Mouse (Mus musculus) A20 (cell line): ENCODE measurements around the gene Rpgrip1l.

Experiments
- DNase-seq: peaks from one replicate; pipeline ENCODE4 v3.0.0-alpha.2; 2011; ENCODE audit warnings: low read depth, low spot score

The Rpgrip1l gene

DNA sequence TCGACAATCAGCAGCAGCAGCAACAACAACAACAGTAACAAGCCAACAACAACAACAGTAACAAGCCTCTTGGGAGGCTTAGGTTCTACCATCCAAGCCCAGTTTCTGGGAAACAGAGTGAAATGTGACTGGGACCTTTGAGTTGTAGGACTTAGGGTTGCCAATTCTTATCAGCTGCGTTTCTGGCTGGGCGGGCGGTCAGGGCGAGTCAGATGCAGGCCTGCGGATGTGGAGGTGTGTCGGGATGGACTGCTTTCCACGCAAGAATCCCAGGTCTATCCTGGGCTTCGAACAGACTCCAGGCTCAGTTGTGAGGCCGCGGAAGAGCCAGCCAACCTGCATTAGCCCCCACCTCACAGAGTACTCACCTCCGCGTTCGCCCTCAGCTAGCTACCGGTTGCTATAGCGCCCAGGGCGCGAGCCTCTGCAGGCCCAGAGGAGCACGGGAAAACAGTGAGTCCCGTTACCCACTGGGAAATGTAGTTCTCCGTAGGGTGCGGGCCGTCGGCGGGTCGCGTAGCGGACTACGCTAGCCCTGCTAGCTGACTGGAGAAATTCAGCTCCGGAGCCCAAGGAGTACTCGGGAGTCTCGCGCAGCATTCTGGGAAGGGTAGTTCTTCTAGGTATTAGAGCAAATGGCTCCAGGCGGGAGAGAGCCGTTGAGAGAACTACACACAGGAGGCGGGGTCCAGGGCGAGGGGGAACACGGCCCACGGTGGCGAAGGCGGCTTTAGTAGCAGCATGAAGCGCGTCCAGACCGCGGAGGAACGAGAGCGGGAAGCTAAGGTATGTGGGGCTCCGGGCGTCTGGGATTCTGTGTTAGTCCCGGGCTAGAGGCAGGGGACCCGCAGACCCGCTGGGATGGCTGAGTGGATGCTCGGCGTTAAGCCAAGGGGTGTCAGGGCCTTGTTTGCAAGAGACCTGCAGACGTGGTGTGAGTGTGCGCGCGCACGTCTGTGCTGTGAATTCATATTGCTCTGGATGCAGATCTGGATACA is at the start of gene Rpgrip1l, which contains the start of gene Fto:
TSS of gene Rpgrip1l (minus strand) at position 428 of the 998 bp plus-strand sequence.
TSS of gene Fto (plus strand) at position 691 of the 998 bp plus-strand sequence.
- DNase-seq = peak; percentile 98

DNA sequence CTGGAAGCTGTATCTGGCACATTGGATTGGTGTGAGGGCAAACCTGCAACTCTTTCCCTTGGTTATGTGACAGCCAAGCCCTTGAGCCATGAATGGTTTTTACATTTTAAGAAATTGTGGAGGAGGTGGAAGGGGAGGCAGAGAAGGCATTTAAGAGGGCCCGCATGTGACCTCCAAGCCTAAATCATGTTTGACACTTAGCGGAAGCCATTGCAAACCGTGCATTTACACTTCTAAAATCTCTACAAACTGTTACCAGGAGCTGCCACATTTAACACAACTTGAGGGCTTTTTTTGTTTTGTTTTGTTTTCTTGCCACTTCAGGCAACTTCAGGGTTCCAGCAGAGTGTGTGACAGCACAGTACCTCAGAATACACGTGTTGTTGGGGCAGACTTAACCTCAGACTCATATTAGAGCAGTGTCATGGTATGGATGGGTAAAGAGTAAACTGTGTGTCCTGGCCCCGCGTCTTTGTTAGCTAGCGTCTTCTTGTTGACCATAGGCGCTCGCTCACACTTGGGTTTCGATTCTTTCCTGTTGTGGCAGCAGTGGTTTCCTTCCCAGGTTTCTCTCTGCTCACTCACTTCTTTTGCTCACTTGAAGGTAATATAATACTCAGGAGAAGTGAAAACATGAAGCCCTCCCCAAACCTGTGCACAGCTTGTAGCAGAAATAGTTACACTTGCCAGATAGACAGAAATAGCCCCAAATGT is 47.7 kb upstream of the Rpgrip1l start:
- DNase-seq = no peak

DNA sequence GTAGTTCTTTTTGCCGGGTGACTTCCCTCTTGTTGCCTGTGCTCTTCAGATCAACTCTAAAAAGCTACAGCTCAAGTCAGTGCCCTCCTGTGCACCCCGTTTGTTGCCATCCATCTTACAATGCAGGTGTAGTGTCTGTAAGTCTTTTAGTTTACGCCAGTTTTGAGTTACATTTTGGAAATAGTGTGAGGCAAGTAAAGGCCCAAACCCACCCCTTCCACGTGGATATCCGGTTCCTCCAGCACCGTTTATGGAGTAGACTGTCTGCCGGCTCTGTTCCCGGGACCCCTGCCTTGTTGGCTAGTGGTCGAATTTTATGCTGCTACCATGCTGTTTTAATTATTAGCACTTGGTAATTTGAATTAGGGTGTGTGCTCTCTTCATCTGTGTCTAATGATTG is 46.4 kb upstream of the Rpgrip1l start:
- no peak for DNase-seq

DNA sequence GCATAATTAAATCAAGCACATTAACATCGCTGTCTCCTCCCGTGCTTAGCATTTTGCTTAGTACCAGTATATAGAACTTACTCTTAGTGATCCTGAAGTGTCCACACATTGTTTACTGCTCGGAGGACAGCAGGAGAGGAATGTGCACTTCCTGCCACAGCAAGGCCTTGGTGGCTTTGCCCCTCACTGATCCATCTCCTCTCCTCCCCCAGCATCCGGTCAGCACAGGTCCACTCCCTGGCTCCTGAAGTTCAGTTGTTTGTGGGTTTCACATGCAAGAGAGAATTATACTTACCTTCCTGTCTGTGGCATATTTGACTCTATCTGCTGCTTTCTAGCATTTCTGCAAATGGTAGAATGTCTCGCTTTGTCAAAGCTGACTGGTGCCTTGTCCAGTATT is 45.0 kb upstream of the Rpgrip1l start:
- no peak for DNase-seq

DNA sequence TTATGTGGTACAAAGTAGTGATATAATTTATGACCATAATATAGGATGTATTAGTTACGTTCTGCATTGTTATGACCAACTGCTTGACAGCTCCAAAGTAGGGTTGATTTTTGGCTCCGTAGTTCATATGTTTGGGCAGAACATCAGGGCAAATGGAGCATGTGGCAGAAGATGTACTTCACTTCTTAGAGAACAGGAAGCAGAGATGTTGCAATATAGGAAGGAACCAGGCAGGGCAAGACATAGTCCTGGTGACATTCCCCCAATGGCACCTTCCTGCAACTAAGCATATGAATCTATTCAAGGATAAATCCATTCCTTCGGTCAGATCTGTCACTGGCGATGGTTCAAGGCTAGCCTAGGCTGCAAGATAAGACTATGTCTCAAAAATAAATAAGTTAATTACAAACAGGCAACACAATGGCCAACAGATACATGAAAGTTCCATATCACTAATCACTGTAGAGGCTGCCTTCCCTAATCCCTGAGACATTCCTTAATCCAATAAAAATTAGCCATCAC is 44.5 kb upstream of the Rpgrip1l start:
- no peak for DNase-seq

DNA sequence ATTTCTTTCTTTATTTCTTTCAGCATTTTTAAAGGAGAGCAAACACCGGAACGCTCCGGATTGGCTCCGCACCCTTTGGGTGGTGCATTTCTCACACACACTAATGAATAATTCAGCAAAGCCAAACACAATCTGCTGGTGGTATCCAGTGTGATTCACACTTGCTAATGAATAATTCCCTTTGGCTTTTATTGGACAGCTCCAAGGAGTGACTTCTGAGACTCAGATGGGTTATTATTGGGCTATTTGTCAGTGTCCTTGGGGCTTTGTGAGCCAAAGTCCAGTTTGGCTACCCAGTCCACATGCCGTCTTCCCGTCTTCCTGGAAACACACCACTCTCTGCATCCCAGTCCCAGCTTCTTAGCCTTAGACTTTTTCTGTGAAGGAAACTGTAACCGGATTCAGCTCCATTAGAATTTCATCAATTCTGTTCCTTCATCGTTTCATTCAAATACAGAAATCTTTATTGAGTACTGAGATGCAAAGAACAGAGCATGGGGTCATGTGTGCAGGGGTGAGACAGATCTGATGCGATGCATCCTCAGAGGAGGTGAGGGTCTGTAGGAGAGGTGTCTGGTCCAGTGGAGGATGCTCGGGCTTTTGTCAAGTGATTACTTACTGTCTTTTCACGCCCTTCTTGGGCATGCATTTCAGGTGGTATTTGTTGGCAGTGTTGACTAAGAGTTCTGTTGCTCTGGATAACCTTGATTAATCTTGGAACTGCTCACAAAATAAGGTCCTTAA is 43.1 kb upstream of the Rpgrip1l start:
- no peak for DNase-seq

DNA sequence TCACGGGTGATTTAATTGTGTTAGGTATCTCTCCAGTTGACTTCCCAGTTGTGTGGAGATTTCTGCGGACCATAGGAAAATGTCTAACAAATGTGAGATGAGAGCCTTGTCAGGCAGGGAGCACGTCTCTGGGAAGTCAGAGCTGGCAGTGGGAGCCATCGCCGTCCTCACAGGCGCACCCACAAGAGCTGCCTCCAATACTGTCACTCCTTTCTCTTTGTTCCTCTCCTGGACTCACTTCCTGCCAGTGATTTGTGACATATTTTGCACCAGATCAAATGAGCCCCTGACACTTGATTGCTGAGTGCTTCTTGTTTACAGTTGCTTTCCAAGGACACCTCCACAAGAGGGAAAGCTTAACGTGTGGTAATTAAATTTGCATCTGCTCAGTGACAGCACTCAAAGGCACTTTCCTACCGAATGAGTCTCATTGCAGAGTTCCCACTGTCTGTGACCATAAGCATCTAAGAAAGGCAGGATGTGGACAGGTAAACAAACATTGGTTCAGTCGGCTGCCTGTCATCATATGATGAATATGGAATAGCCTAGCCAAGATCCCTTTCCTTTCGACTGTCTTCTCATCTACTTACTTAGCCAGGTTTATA is 42.3 kb upstream of the Rpgrip1l start:
- no peak for DNase-seq

DNA sequence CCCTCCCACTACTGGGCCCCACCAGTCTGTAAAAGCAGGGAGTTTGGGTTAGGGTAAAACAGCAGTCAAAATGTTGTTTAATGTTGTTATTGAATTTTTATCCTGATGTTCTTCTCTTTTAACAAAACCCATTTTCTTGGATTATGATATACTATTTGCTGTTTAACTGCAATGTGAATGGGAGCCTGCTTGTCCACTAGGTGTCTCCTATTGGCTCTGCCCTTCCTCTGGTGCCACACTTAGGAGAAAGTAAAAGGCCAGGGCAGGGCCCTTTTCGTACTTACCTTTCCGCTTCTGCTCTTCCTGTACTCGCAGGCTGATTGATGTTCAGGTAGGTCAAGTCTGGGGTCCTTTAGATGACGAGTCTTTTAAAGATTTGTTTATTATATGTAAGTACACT is 40.8 kb upstream of the Rpgrip1l start:
- DNase-seq = peak; percentile 25

DNA sequence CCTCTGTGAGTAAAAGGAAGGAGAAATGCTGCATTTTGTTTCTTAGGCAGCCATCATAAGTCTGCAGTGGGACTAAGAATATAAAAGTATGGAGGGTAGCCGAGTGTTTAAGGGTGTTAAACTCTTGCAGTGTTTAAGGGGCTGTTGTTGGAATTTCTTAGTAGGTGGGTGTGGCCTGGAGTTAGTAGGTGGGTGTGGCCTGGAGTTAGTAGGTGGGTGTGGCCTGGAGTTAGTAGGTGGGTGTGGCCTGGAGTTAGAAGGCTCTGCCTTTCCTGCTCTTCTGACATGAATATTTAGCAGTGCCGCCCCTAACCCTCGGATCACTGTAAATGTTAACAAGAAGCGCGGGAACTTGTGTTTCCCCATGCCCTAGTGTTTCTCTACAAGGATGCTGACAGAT is 40.0 kb upstream of the Rpgrip1l start:
- DNase-seq = no peak

DNA sequence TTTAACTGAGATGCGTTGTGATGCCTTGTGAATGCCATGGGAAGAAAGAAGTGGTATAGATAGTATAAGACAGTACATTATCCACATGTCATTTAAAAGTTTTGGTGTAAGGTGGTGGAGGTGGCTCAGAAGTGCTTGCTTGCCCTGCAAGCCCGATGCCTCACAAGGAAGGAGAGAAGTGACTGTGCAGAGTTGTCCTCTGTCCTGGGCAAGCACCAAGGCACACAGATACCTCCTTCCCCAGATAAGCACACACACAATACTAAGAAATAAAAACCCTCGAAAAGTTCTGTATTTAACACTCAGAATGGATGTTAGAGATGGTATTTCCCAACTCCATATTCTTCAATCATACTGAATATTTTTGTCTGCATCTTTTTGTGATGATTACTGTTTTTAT is 39.5 kb upstream of the Rpgrip1l start:
- DNase-seq = no peak

DNA sequence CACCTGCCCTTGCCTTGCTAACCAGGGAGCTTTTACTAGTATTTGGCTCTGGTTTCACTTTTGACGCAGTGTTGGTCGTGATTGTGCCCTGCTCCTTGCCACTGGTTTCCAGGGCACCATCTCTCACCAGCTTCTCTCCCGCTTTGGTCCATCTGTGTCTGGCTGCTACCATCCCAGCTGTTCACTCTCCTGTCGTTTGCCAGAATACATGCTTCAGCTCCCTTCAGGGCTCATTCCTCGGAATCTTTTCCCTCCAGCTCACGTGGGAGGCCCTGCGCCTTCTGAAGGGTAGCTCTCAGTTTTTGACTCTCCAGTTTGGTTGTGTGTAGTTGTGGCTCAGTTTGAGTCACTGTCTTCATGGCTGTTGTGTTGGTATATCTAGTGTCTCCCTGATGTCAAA is 37.6 kb upstream of the Rpgrip1l start:
- no peak for DNase-seq

DNA sequence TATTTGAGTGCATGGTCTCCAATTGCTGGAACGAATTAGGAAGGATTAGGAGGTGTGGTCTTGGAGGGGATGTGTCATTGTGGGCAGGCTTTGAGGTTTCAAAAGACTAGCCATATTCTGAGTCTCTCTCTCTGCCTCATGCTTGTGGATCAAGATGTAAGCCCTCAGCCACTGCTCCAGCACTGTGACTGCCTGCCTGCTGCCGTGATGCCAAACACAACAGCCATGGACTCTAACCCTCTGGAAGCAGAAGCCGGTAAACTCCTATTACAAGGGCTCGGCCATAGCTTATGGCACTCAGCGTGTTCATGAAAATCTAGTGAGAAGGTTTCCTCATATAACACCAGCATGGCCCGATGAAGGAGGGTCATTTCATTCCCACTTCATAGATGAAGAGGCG is 36.8 kb upstream of the Rpgrip1l start:
- no peak for DNase-seq

DNA sequence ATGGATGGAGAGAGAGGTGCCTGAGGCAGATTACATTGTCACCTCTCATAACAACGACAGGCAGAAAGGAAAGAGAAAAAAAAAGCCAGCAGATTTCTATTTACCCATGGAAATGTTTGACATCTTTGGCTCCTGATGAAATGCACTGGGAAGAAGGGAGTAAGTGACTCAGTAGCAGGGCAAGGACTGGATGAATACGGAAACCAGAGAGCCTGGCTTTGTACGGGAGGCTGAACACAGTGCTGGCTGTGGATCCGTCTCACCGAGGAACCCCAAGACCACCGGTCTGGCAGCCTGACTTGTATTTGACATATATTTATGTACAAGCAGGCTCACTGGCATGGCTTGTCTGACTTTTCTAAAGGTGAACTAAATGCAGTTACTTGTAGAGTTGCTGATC is 34.5 kb upstream of the Rpgrip1l start:
- no peak for DNase-seq

DNA sequence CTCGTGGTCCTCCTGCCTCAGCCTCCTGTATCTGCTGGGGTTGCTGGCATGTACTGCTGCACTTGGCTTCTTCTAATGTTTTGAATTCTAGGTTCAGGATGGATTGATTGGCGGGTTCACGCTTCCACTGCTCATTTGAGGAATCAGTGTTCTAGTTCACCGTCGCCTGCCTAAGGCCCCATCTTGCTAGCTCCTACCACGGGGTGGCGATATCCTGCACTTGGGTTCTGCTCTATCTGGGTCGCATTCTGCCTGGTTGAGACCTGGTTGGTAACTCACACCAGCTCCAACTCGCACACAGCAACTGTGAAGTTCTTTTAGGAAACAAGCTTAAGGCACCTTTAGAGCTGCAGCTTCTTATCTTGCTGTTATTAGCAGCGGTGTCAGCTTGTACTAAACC is 34.1 kb upstream of the Rpgrip1l start:
- DNase-seq = no peak

DNA sequence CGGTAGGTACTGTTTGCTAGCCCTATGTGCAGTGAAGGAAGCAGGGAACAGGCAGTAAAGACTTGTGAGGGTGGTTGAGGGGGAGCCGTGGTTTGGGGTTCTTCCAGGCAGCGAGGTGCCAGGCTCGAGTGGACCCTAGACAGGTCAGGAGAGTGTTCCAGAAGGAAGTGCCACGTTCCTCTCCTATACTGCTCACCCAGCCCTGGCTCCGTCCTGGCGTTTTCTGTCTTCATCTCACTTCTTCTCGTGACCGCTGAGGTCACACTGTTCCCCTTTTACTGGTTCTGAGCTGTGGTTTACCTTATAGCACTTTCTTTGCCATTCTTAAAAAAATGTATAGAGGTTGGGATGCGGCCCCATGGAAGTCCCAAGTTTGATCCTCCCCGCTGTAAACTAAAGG is 31.6 kb upstream of the Rpgrip1l start:
- DNase-seq = no peak

DNA sequence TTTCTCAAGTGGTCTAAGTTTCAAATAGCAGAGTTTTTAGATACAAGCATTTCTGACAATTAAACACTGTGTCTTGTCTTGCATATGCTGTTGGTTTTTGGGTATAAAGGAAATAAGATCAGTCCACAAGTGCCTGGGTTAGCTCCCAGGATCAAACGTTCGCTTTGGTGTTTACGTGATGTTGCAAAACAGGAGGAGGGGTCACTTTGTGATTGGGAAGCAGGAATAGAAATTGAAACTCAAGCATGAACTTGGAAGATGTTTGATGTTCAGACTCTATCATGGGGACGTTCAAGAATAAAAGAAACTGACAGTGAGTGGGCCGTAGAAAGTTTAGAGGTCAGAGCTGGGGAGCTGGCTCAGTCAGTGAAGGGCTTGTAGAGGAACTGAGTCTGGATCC is 29.7 kb upstream of the Rpgrip1l start:
- DNase-seq = no peak

DNA sequence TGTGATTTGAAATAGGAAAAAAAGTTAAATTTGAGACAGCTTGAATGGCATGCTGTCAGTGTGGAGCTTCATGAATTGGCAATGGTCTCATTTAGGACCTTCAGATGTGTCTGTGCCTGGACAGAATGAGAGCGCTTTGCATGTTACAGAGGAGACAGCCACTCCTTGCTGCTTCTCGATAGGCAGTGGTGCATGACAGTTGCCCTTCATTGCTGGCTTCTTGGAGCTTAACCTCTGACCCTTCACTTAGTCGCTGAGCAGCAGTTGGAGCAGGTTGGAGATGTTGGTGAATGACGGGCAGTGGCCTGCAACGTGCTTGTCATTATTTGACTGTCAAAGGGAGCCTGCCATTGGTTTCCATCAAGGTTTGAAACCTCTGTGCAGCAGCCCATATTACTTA is 29.1 kb upstream of the Rpgrip1l start:
- DNase-seq = peak; percentile 10

DNA sequence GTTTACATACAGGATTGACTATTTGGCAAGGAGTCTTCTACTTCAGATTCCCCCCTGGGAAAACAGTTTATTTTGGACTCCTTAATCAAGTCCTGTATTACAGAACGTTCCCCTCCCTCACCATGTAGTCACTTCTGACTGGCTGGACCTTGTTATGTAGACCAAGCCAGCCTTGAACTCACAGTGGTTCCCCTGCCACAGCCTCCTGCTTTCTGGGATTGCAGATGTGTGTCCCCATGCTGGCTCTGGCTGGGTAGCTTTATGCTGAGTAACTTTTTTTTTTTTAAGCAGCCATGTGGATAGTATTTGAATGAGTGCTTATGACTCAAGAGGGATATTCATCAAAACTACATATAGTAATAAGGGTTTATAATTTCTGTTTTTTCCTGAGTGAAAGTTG is 27.7 kb upstream of the Rpgrip1l start:
- no peak for DNase-seq

DNA sequence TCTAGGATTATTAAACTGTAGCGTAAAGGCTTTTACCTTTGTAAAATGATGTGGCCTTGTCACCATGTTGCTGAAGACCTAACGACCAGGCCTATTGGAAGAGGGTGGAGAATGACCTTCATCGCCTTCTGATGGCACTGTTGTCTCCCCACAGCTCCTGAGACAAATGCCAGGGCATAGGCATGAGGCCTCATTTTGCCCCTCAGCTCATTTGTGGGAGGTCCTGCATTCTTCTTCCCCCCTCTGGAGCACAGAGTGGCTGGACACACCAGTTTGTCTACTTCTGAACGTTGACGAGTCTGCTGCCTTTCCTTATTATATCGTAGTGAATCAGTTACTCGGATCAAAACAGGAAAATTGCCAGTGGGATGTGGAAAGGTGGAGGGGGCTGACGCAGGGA is 26.6 kb upstream of the Rpgrip1l start:
- no peak for DNase-seq

DNA sequence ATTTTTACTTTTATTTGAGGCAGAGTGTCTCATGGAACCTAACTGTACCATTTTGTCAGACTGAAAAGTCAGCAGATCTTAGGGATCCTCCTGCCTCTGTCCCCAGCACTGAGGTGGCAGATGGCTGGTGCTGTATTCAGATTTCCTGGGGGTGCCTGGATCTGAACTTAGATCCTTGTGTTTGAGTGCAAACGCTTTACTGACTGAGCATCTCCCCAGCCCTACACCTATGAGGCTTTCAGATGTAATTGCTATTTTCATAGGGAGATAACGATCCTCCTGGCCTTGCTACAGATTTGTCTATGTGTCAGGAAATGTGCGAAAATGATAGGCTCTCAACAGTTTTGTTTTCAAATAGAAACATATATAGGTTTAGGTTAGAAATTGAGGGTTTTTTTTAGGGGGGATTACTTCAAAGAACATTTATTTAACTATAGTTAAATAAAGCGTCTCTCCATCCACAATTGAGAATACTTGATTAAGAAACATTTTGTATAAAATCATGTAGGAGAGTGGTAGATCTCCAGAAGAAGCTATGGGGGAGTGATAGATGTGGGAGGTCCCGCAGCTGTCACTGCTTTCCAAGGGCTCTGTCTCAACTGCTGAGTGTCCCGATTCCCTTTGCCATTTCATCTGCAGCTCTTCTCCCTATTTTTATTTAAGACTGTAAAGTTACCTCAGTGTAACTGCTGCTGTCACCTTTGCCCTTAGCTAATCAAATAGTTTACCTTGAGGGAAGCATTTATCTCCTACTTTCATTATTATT is 25.5 kb upstream of the Rpgrip1l start:
- no peak for DNase-seq

DNA sequence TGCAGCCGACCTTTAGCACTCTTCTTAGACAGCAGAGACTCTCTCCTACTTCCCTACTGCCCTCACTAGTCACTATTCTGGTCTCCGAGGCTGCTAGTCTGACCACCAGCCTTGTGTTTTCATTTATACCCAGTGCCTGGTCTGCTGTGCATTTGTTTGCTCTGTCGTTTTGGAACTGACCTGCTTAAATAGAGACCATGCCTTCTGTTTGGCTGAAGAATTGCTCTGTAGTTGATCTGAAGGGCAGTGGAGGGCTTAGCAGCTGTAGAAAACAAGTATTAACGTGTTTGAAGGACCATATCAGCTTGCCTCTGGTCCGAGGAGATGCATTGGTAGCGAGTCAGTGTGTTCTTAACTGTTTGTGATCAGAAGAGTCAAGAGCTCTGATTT is 16.4 kb upstream of the Rpgrip1l start:
- DNase-seq = no peak
